ENCODE assay signal across 8 mouse cellular contexts in genomic region chr13:96389301-96389700, GRCm38 (mm10). TPM values are rescaled to one million over a fixed set of nuclear protein-coding genes. Genes with fewer than 3 reads are reported as not detected.
DNase-seq lines count a peak whose midpoint lies in the region; ATAC-seq lines count a peak whose summit lies in the region.

No protein-coding gene starts in this region.

- H3K27ac ChIP-seq in forebrain, embryonic 12.5 days = no peak overlapping the region
- H3K27ac ChIP-seq in limb, embryonic 15.5 days = no peak overlapping the region

- H3K27me3 ChIP-seq in forebrain, embryonic 12.5 days = no peaks in the 10 kb centered on the region
- no peaks in the 10 kb centered on the region for H3K27me3 ChIP-seq in limb, embryonic 15.5 days

- peak; percentile 11 to 29 for DNase-seq in cerebellum, postnatal 10 days
- no peak for DNase-seq in cerebellum, postnatal 25 days
- peak; percentile 20 for DNase-seq in 3T3-L1 (ENCODE audit: low read depth, low spot score)
- no peak for DNase-seq in right cerebral cortex, postnatal 36 days (ENCODE audit: low spot score in 2 of 2)
- DNase-seq in frontal cortex, postnatal 36 days (ENCODE audit: low spot score in 2 of 2) = no peak
- no peak for DNase-seq in yolk sac, embryonic 10.5 days (ENCODE audit: low spot score)

- H3K36me3 ChIP-seq in forebrain, embryonic 12.5 days (replicated peaks) = peaks cover 39% of the 10 kb centered on the region
- H3K36me3 ChIP-seq in limb, embryonic 15.5 days = peaks cover 39% of the 10 kb centered on the region

- peaks cover 11% of the 10 kb centered on the region for H3K4me1 ChIP-seq in forebrain, embryonic 12.5 days
- peaks cover 10% of the 10 kb centered on the region for H3K4me1 ChIP-seq in limb, embryonic 15.5 days

- H3K9ac ChIP-seq in forebrain, embryonic 12.5 days = peak overlapping the region; percentile 73
- no peak overlapping the region for H3K9ac ChIP-seq in limb, embryonic 15.5 days

- ATAC-seq in forebrain, embryonic 12.5 days (ENCODE audit: low FRiP score) = no peak
- no peak for ATAC-seq in limb, embryonic 15.5 days (ENCODE audit: insufficient number of reproducible peaks, low FRiP score, low TSS enrichment, low read depth)

- 18% methylated on average over 2 of the region's 2 CpGs for WGBS in forebrain, embryonic 12.5 days
- 10% methylated on average over 2 of the region's 2 CpGs for WGBS in limb, embryonic 15.5 days

- peak overlapping the region; percentile 79 for H3K4me2 ChIP-seq in forebrain, embryonic 12.5 days
- peak overlapping the region; percentile 56 for H3K4me2 ChIP-seq in limb, embryonic 15.5 days

- H3K4me3 ChIP-seq in forebrain, embryonic 12.5 days (replicated peaks) = peak overlapping the region; percentile 76
- H3K4me3 ChIP-seq in limb, embryonic 15.5 days = peak overlapping the region; percentile 60

- no peaks in the 10 kb centered on the region for H3K9me3 ChIP-seq in forebrain, embryonic 12.5 days
- no peaks in the 10 kb centered on the region for H3K9me3 ChIP-seq in limb, embryonic 15.5 days

RNA-seq across cellular contexts. Expression of gene Poc5, which starts 1.2 kb away (rescaled TPM):
- polyA plus RNA-seq in forebrain, embryonic 12.5 days (2016; fragmentation: Nextera tagmentation; extraction: Ambion mirVana) = 30.6 and 32.9 TPM in 2 replicates
- polyA plus RNA-seq in limb, embryonic 15.5 days (2015; fragmentation: Nextera tagmentation; extraction: Ambion mirVana) = 12.6 and 14.1 TPM in 2 replicates

Comparison
In these comparisons a context has a peak if more than half of its experiments do, and no peak if none do; other contexts are left out.
1. DNase-seq: peak in cerebellum, postnatal 10 days (2 of 2) and 3T3-L1 (single experiment); none in cerebellum, postnatal 25 days (0 of 2), right cerebral cortex, postnatal 36 days (0 of 2), frontal cortex, postnatal 36 days (0 of 2) and yolk sac, embryonic 10.5 days (single experiment).